Mouse (Mus musculus): Measurements from ENCODE around the gene Unkl.

Unkl gene

GRCm38 (mm10) chr17:25188150-25189031 is at the start of gene Unkl:
Gene Unkl, plus strand, starts transcription at chr17:25188397.
- no peak for DNase-seq (ENCODE audit: low spot score)

GRCm38 (mm10) chr17:25138803-25139202 is 49.4 kb upstream of the Unkl start:
- DNase-seq (ENCODE audit: low spot score): no peak

- DNase-seq (ENCODE audit: low spot score): no peak
These were observed 48.2 kb upstream of the Unkl start for GRCm38 (mm10) chr17:25139960-25140359.

- DNase-seq (ENCODE audit: low spot score): no peak
These were observed 26.0 kb upstream of the Unkl start, which contains the start of gene Ccdc154 for GRCm38 (mm10) chr17:25162161-25162560. Gene Ccdc154, plus strand, starts transcription at chr17:25162461.

- DNase-seq (ENCODE audit: low spot score): no peak
These were observed 24.8 kb upstream of the Unkl start for GRCm38 (mm10) chr17:25163387-25163786.

- no peak for DNase-seq (ENCODE audit: low spot score)
These were observed 23.4 kb upstream of the Unkl start for GRCm38 (mm10) chr17:25164770-25165169.

GRCm38 (mm10) chr17:25165970-25166671 is 22.1 kb upstream of the Unkl start:
- DNase-seq (ENCODE audit: low spot score): no peak

- no peak for DNase-seq (ENCODE audit: low spot score)
These were observed 18.5 kb upstream of the Unkl start for GRCm38 (mm10) chr17:25169706-25170105.

GRCm38 (mm10) chr17:25172558-25172957 is 15.6 kb upstream of the Unkl start:
- DNase-seq (ENCODE audit: low spot score): no peak

- no peak for DNase-seq (ENCODE audit: low spot score)
These were observed 12.8 kb upstream of the Unkl start, which contains the start of gene Gm38655 for GRCm38 (mm10) chr17:25175411-25175810. Gene Gm38655, minus strand, starts transcription at chr17:25175471.

GRCm38 (mm10) chr17:25183232-25183631 is 5.0 kb upstream of the Unkl start:
- DNase-seq (ENCODE audit: low spot score): no peak

- DNase-seq (ENCODE audit: low spot score): peak; percentile 97
These were observed 4.0 kb upstream of the Unkl start, which contains the start of gene BC003965 for GRCm38 (mm10) chr17:25184129-25184691. Gene BC003965, plus strand, starts transcription at chr17:25184554.

- no peak for DNase-seq (ENCODE audit: low spot score)
These were observed 3.2 kb upstream of the Unkl start for GRCm38 (mm10) chr17:25184961-25185360.

GRCm38 (mm10) chr17:25187784-25188149 is 430 bp upstream of the Unkl start:
- DNase-seq (ENCODE audit: low spot score): no peak

GRCm38 (mm10) chr17:25189091-25189490 is 894 bp downstream of the Unkl start:
- no peak for DNase-seq (ENCODE audit: low spot score)

GRCm38 (mm10) chr17:25202401-25202800 is 14.2 kb downstream of the Unkl start:
- DNase-seq (ENCODE audit: low spot score): no peak

- DNase-seq (ENCODE audit: low spot score): no peak
These were observed 21.8 kb downstream of the Unkl start for GRCm38 (mm10) chr17:25210006-25210405.

GRCm38 (mm10) chr17:25210680-25211466 is 22.7 kb downstream of the Unkl start:
- DNase-seq (ENCODE audit: low spot score): no peak

GRCm38 (mm10) chr17:25211705-25212104 is 23.5 kb downstream of the Unkl start:
- DNase-seq (ENCODE audit: low spot score): no peak

- DNase-seq (ENCODE audit: low spot score): no peak
These were observed 27.2 kb downstream of the Unkl start for GRCm38 (mm10) chr17:25215431-25215830.

GRCm38 (mm10) chr17:25218967-25219366 is 30.8 kb downstream of the Unkl start:
- DNase-seq (ENCODE audit: low spot score): no peak

Data from layer of hippocampus, adult 9-10 months (tissue).